Mouse (Mus musculus) erythroblast, embryonic 14.5 days (primary cell): ENCODE measurements around the gene Robo2.

ENCODE experiments used
- GATA1 ChIP-seq: IDR thresholded peaks from 2 replicates; pipeline ENCODE4 v1.6.1; 2012; ENCODE audit warnings: low read length, inconsistent platforms, mixed read lengths
- TAL1 ChIP-seq: IDR thresholded peaks from 3 replicates; pipeline ENCODE4 v1.6.1; 2012; ENCODE audit warnings: low read length, inconsistent platforms, mixed read lengths

DNA sequence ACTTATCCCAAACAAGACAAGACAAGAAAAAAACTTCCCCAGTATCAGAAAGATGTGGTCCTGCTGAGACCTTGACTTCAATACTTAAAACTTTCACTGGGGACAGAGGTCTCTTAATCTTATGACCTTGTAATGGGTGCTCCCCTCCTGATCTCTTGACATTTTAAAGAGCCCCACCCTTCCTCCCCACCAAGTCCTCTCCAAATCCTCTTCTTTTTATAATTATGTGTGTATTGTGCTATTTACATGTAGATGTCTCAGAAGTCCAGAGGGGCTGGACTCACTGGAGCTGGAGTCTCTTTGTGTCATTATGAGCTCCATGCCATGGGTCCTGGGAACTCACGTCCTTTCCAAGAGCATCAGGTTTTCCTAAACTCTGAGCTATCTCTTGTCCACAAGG is 275.4 kb downstream of the Robo2 start:
- TF ChIP-seq TAL1 (no peak), GATA1 (no peak)
